Mouse (Mus musculus) kidney, adult 11 months (tissue): ENCODE data around the gene Tbc1d4.
A peak's percentile ranks its signal among the peaks of the same experiment; 100 is the strongest.

ENCODE experiments used
- DNase-seq: peaks from one replicate; pipeline ENCODE4 v3.0.0; 2022

Gene Tbc1d4

DNA sequence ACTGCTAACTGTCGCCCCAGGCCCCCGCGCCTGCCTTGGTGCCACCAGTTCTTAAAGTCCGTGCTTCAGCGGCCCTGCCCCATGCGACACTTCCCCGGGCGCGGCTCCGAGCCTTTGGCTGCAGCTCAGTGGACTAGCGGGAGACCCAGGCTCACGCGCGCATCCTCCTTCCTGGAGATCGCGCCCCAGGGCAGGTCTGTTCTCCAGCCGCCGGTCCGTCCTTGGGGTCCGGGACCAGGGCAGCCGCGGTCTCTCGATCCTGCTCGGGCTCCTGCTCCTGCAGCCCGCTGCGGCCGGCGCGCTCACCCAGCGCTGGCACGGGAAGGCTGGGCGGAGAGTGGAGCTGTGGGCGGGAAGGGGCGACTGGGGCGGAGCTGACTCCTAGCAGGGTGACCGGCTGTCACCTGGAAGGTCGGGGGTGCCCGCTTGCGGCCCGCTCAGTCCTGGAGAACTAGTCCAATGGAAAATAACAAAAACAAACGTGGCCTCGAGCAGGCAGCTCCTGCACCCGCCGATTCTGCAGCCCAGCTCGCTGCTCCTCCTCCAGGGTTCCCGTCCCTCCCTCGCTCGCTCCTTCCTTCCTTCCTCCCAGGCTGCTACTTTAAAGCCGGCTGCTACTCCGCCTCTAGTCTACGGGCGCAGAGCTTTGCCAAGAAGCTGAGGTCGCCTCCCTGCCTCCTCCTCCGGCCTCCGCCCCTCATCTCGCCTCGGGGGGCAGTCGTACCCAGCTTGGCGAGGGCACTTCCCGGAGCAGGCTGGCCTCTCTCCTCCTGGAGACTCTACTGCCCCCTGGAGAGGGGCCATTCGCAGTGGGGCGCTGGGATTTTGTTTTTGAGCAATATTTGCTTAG lies at the start of gene Tbc1d4:
Tbc1d4 (minus strand) TSS at position 673 of the 850 bp plus-strand sequence.
- DNase-seq, result peak; percentile 91

GRCm38 (mm10) chr14:101656307-101656706 lies 47.3 kb upstream of the Tbc1d4 start:
- no peak for DNase-seq

GRCm38 (mm10) chr14:101654526-101654909 lies 45.5 kb upstream of the Tbc1d4 start:
- DNase-seq, result no peak

GRCm38 (mm10) chr14:101653581-101654525 lies 44.9 kb upstream of the Tbc1d4 start, which contains the start of gene Uchl3:
TSS of gene Uchl3 (plus strand) at chr14:101653967.
- peak; percentile 92 for DNase-seq

- no peak for DNase-seq
Observed at GRCm38 (mm10) chr14:101652571-101652970, 43.6 kb upstream of the Tbc1d4 start.

GRCm38 (mm10) chr14:101650551-101650950 lies 41.6 kb upstream of the Tbc1d4 start:
- DNase-seq, result no peak

- DNase-seq, result no peak
Observed at GRCm38 (mm10) chr14:101644948-101645347, 36.0 kb upstream of the Tbc1d4 start.

- peak; percentile 94 for DNase-seq
Observed at GRCm38 (mm10) chr14:101640153-101640843, 31.3 kb upstream of the Tbc1d4 start, which contains the start of gene Commd6. TSS of gene Commd6 (minus strand) at chr14:101640686.

DNA sequence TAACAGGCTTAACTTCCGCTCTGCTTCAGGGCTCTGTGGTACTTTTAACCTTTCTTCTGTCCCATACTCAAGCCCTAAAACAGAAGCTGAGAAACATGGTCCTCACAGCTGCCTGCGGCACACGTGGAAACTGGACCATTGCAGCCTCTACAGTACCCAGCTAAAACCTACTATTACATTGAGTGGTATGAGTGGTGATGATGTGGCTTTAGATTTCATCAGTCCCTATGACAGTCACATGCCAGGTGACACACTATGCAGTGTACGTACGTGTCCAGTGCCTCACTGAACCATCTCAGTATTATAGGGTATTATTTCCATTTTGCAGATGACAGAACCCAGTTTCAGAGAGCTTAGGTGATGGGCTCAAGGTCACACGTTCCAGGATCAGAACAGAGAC lies 28.4 kb upstream of the Tbc1d4 start:
- no peak for DNase-seq

GRCm38 (mm10) chr14:101635765-101636164 lies 26.8 kb upstream of the Tbc1d4 start:
- no peak for DNase-seq

DNA sequence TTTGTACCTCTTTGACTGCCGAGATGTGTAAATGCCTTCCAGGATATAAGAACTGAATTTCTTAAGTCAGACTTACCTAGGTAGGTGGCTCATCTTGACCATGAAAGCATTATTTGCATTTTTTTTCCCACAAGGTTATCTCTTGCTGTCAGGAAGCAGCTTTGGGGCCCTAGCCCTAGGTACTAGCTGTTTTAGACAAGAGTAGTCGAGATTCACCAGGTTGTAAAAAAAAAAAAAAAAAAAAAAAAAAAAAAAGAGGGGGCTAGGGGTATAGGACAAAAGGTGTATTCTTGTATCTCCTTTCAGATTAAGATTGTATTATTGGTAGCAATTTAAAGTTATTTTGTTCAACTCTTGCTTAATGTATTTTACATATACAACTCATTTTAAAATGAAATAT lies 21.6 kb upstream of the Tbc1d4 start:
- no peak for DNase-seq

GRCm38 (mm10) chr14:101617680-101618079 lies 8.7 kb upstream of the Tbc1d4 start:
- DNase-seq, result no peak

DNA sequence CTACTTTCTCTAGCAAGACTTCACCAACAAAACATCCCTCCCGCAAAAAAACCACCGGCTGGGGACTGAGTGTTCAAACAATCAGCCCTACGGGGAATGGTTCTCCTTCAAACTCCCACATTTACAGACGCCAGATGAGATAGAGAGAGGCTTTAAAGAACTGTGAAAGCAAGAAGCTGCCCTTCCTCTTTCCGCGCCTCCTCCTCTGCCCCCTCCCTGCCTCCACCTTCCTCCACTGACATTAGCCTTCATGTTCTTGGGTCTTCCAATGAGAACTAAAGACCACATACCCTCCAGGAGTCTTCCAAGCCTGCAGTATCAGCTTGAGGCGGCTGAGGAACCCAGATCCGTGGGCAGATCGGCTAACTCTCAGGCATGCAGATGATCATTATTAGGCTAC lies 7.2 kb upstream of the Tbc1d4 start:
- DNase-seq, result no peak

DNA sequence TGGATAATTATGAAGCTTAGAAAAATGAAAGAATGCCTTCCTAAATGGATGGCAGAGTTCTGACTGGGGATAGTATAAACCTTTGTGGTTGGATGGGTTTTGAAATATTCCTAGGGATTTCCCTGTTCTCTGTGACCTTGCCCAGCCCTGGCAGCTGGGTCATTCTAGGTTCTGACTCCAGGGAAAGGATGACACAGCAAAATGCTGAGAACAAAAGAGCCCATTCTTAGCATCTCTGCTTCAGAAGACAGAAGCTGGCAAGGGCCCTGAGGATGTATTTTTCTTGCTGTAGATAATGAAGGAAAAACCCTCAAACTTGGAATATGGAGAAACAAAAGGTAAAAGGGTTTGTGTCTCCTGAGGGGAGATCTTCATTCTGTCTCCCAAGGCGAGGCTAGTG lies 4.2 kb upstream of the Tbc1d4 start:
- no peak for DNase-seq

- no peak for DNase-seq
Observed at GRCm38 (mm10) chr14:101610701-101611100, 1.7 kb upstream of the Tbc1d4 start.

DNA sequence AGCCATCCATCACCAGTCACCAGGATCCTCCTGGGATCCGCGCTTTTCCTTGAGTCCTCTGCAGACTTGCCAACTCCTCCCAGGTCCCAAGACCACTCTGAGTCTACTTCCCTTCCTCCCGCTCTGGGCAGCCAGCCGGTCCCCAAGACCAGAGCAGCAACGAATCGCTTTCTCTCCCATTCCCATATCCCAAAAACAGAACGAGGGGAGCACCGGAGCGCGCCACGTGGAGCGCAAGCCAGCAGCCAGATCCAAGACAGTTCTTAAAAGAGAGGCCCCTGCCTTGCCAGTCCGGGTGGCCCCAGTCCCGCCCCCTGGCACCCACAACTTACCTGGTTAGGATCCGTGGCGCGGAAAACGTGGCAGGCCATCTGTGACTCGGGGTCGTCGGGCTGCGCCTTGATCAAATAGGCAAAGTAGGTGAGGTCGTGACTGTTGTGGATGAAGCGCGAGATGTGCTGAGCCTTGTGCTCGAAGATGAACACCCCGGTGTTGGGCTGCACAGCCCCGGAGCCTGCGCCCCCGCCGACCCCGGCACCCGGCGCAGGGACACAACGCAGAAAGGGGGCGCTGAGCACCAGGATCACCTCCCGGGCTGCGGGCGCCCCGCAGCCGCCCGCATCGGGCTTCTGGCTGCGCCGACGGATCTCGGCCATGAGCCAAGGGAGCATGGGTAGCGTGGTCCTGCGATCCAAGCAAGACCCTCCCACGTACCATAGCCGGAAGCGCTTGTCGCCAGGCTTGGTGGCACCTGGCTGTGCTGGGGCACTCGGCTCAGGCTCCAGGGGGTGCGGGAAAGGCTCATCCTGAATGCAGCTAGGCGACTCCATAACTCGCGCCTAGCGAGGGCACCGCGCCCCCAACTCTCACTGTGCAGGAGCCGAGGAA lies 1.1 kb downstream of the Tbc1d4 start:
- DNase-seq, result peak; percentile 25

- no peak for DNase-seq
Observed at GRCm38 (mm10) chr14:101605843-101606242, 3.1 kb downstream of the Tbc1d4 start.

GRCm38 (mm10) chr14:101602851-101603250 lies 6.1 kb downstream of the Tbc1d4 start:
- no peak for DNase-seq

DNA sequence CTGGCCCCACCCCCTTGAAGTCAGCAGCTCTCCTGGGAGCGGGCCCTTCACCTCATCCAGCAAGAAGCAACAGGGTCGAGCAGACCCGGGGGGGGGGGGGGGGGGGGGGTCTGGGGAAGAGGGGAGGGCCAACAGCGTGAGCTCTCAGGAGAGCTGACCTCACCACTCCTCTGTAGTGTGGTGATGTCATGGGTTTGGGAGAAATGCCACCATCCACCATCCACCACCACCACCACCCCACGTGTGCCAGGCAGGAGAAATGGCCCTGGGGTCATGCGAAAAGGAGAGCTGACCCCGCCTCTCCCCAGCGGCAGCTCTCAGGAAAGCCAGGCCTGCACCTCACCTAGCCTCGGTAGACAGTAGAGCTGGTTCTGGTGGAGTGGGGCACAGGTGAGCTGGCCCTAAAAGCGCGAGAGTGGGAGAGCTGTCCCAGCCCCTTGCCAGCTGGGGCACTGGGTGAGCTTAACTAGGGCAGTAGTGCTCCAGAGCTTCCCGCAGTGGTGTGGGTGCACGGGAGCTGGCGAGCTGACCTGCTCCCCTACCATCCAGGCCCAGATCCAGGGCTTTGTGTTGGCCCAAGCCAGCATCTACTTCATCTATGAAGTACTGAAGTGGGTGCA lies 11.8 kb downstream of the Tbc1d4 start:
- DNase-seq, result no peak

DNA sequence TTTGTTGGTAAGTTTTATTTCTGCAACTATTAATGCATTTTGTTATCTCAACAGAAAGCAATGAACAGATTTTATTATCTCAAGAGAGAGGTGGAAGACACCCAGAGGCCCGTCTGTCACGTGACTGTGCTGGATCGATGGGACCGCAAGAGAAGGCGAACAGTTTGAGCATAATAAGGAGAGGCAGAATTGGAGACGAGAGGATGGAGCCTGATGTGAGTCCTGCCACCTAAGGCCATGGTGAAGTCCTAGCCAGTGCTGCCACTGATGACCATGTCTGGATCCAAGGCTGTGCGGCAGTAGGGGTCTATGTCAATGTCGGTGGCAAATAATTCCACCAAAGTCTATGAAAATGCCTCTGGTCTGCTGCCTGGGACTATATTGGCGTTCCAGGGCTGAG lies 12.3 kb downstream of the Tbc1d4 start:
- no peak for DNase-seq

DNA sequence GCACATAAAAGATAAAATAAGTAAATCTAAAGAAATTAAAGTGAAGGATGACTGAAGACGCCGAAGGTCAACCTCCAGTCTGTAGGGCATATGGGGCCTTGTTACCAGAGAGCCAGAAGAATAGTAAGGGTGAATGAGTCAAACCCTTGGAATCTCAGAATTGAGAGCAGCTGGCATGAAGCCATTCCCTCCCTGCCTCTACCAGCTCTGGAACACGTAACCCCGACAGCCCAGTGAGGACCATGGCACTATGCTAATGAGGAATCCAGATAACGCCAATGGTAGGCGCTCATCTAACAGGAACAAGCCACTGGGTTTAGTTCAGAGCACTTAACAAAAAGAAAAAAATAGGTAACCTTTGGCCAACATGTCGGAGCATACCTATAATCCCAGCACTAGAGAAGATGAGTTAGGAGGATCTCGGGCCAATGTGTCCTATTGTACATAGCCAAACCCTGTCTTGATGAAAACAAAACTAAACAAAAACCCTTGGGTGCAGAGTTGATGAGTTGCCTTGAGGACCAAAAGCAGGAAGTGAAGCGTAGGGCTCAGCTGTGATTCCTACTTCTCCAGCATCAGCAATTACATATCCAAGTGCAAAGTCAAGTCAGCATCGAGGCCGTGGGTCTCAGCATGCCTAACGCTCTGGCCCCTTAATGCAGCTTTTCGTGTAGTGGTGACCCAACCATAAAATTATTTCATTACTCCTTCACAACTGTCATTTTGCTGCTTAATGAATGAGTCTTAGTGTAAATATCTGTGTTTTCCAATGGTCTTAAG lies 13.5 kb downstream of the Tbc1d4 start:
- DNase-seq, result no peak
